ENCODE assay signal across 1 mouse cellular context in the genomic region with DNA sequence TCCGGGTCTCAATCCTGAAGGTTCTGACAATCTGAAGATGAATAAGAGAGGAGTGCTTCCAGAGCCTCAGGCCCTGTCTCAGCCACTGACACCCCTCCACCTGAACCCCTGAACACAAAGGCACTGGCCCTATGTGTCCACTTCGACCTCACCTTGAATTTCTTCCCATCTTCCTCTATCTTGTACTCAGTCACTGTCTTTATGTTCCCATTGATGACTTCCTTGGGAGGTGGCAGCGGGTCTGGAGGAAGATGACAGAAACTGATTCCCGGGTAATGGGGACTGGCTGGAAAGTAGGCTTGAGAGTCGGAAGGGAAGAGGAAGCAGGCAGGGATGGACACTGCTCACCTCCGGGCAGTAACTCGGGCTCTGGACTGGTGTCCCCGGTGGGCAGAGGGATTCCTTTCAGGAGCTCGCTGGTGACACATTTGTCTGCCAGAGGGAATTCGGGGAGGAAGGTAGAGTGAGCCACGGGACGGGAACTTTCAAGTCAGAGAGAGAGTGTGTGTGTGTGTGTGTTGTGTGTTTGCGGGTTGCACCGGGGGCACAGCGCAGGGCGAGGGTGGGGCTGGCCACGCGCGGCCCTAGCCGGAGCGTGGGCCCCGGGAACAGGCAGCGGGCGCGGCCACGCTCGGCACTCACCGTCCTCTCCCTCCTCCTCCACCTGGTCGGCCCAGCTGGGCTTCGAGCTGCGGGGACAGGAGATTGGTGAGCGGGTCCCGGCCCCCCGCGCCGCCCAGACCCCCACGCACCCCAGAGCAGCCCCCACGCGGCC.
TF ChIP-seq lines count a peak whose summit lies in the region.

No protein-coding gene starts in this region.

TF ChIP-seq in CH12.LX, 34 proteins besides CTCF, POLR2A, EP300 and RAD21 (continued from another document):
- TF ChIP-seq UBTF (IDR thresholded peaks at IDR 0.05; ENCODE audit: low read depth, low read length) (no peak), USF2 (conservative IDR thresholded peaks at IDR 0.05; ENCODE audit: low read depth, low read length) (no peak), ZMIZ1 (IDR thresholded peaks at IDR 0.05; ENCODE audit: low read depth, low read length) (no peak), ZKSCAN1 (IDR thresholded peaks at IDR 0.05; ENCODE audit: borderline replicate concordance, low read depth, low read length) (no peak), KAT2A (IDR thresholded peaks at IDR 0.05; ENCODE audit: insufficient replicate concordance, low read length) (no peak)
